Mouse (Mus musculus): ENCODE measurements around the gene Tmtc2.

The Tmtc2 gene

GRCm38 (mm10) chr10:105573908-105574694 is at the start of gene Tmtc2:
Gene Tmtc2, minus strand, starts transcription at chr10:105574451.
- DNase-seq: peak; percentile 43 to 52

- DNase-seq: no peak
Measured at GRCm38 (mm10) chr10:105612117-105612516, 37.9 kb upstream of the Tmtc2 start.

DNA sequence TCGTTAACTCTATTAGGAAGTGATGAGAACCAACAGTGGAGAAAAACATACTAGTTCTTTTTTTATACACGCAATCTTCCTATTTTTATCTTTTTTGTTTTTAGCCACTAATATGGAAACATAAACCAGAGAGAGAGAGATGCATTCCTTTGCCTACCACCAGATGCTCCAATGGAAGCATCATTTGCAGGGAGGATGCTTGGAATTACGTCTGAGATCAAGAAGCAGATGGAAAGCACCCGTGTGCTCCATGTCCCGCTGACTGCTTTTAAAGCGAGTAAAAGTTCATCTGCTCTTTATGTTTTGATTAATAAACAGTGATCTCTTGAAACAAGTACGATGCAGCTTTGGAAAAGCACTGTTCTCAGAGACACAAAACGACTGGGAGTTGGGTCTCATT is 24.6 kb upstream of the Tmtc2 start:
- DNase-seq: no peak

- no peak for DNase-seq
Measured at GRCm38 (mm10) chr10:105597226-105597625, 23.0 kb upstream of the Tmtc2 start.

DNA sequence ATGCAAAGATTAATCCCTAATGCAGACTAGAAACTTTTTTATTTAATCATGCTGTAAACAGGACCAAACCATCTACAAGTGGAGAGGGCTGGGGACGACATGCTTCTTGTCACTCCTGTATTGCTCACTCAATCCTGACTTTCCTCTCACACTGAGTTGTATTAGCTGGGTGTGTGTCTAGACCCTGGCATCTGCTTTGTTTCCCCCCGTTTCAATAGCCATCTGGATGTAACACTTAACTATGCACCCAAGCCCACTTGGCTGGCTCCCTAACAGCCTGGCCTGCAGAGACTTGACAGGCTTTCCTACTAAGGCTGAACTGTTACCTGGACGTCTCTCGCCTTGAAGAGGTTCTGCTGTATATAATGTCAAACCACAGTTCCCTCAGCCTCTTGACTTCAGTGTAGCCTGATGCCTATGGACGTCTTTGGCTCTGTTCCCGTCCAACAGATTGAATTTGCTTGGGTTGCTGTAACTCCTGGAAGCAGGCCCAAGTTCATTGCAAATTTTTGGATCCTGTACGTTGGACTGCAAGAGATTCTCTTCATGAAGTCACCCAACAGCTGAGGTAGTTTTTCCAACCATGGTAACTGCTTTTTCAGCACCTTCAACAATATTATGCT is 21.3 kb upstream of the Tmtc2 start:
- DNase-seq: no peak

- DNase-seq: no peak
Measured at GRCm38 (mm10) chr10:105588141-105588540, 13.9 kb upstream of the Tmtc2 start.

GRCm38 (mm10) chr10:105579318-105579717 is 5.1 kb upstream of the Tmtc2 start:
- no peak for DNase-seq

DNA sequence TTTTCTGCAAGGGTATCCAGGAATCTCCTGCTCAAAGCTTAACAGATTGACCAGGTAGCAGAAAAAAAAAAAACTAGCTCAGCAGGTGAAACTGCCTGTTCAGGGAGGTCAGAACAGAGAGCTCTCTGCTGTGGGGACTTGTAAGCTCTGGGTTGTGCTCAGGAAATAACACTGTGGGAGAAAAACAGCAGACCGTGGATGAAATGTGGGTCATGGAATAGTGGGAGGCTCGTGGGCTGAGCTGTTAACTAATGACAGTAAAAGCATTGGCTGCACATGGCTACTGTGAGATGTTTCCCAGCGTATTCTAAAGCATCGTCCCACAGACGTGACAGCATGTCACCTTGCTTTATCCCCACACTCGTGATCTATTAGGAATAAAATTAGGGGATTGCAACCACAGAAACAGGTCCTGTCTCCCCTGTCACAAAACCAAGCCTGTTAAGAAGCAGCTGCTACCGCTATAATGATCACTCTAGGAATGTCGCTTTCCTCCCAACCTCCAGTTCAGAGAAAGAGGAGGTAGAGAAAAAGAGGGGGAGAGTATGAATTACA is 4.1 kb upstream of the Tmtc2 start:
- no peak for DNase-seq

DNA sequence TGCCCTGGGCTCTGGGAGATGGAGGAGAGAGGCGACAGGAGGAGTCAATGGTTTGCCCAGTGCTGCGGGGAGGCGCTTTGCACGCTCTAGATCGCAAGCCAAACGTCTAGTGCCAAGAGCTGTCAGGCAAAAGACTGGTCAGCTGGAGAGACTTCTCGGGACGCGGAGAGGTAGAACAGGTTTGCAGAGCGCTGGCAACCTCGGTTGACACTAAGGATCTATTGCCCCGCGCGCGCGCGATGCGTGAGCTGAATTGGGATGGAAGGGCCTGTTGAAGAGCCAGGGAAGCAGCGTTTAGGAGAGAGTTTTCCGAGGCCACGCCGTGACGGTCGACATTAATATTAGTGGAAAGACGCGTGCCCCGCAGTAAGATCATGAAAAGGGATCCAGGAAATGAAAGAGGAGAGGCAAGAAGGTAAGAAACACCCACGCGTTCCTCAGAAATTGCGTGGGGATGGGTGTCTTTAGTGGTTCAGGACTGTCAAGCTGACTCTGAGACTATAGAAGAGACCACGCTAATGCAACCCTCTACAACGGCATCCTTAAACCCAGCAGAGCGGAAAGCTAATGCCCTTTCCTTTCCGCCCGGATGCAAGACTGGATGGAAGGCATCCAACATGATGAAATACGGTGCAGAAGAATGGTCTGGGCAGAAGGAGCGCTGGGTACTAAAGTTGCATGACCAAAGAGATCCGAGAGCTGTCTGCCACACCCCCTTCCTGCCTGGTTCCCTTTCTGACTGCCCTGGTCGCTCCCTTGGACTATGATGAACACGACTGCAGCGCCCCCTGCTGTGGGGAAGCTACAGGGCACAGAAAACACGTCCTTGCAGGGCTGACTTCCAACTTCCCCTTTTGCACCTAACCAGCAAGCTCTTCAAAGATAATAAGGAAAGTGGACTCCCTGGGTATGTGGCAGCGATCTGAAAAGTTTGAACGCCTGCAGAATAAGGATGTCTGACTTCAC is 727 bp upstream of the Tmtc2 start:
- peak; percentile 65 to 77 for DNase-seq

- peak; percentile 6 to 15 for DNase-seq
Measured at GRCm38 (mm10) chr10:105573306-105573907, 844 bp downstream of the Tmtc2 start.

GRCm38 (mm10) chr10:105572829-105573228 is 1.4 kb downstream of the Tmtc2 start:
- no peak for DNase-seq

GRCm38 (mm10) chr10:105572301-105572700 is 1.9 kb downstream of the Tmtc2 start:
- no peak for DNase-seq

- DNase-seq: no peak
Measured at GRCm38 (mm10) chr10:105571831-105572230, 2.4 kb downstream of the Tmtc2 start.

- no peak for DNase-seq
Measured at GRCm38 (mm10) chr10:105571019-105571418, 3.2 kb downstream of the Tmtc2 start.

DNA sequence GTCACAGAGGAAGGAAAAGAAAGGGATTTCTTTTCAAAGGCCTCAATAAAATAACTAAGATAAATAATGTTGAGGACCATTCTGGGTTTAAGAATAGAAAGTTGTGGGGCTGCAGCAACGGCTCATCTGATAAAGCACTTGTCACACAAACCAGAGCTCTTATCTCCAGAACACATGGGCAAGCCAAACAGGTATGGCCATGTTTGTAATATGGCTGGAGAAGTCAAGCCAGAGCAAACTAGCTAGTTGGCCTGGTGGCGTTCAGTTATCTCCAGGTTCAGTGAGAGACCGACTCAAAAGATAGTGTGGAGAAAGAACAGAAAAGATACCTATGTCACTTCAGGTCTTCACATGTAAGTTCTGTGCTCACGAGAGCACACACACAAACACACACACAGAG is 4.7 kb downstream of the Tmtc2 start:
- DNase-seq: no peak

DNA sequence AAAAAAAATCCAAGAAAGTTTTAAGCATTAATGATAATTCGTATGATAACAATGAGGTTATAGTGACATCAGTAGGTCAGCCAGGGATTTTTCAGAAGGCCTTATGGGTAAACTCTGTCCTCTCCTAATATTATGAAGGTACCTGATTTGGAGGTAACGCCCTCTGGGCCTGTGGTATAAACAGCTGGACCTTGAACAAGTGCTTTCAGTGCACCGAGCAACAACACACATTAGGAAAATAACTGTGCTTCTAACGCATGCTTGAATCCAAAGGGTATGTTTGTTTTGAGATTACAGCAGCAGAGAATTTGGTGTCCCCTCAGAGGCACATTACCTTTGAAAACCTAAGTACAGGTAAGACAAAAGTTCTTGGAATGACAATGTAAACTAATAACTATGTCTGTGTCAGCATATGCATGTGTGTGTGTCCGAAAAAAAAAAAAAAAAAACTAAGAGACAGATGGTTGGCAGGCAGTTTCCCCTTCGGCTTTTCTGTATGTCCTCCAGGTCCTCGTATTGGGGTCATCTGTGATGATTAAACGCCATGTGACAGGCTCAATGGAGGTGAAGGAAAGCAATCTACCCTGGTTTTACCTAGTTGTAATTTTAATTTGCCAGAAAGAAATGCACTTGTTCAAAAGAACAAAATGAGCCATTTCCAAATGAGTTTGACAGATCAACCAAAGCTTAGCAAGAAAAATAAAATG is 6.3 kb downstream of the Tmtc2 start:
- DNase-seq: no peak

- DNase-seq: no peak
Measured at GRCm38 (mm10) chr10:105561548-105561947, 12.7 kb downstream of the Tmtc2 start.

- no peak for DNase-seq
Measured at GRCm38 (mm10) chr10:105557581-105557980, 16.7 kb downstream of the Tmtc2 start.

GRCm38 (mm10) chr10:105556890-105557572 is 17.2 kb downstream of the Tmtc2 start:
- DNase-seq: no peak

DNA sequence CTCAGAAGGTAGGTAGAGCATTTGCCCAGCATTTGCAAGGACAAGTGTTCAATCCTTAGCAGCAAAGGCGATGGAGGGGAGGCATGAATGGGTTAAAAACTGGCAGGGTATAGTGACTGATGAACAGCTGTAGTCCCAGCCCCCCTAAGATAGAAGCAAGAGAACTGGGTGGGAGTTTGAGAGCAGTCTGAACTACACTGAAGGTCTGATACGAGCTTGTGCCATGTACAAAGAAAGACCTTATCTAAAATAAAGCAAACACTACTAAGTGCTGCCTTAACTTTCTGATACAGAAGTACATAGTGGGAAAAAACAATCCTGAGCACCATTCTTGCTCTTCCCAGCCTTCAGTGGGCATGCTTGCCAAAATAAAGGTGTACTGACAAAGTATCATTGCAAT is 20.1 kb downstream of the Tmtc2 start:
- DNase-seq: no peak

- no peak for DNase-seq
Measured at GRCm38 (mm10) chr10:105548040-105548439, 26.2 kb downstream of the Tmtc2 start.

Measured in spleen, adult 18-20 months (tissue).